Mouse (Mus musculus): Measurements from ENCODE around the gene Grid2. TPM values are rescaled to one million over a fixed set of nuclear protein-coding genes. Genes with fewer than 3 reads are reported as not detected.

Gene Grid2
- polyA plus RNA-seq (2016; fragmentation: Nextera tagmentation; extraction: Ambion mirVana), result 2.3 TPM in 2 replicates

DNA sequence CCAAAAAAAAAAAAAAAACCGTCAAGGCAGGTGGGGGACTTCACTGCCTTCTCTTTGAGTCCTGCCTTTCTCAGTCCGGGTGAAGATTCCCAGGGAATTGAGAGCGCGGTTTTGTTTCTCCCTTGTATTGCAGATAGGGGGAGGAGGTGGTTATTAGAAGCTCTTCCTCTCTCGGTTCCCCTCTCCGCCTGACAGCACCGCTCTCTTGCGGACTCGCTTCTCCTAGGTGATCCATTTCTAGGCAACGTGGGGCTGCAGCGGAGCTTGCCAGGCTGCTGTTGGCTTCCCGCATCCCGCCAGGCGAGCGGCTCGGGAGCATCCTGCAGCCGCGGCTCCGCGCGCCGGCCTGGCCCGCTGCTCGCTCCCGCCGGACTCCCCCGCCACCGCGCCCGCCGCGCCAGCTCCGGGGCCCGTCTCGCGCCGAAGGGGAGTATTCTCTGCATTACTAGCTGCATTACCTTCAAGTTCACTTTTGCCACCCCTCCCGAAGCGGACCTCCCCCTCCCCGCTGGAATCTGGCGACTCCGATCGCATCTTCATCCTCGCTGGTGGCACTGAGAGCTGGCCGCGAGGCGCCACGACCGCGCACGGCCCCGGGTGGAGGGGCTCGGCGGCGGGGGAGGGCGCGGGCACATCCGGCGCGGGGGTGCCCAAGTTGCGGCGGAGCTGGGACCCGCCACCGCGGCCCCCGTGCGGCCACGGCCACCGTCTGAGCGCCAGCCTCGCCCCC lies at the start of gene Grid2:
Grid2 (plus strand) TSS at position 51 of the 730 bp plus-strand sequence.
- Histone ChIP-seq H3K27me3 (peaks cover 31% of the 10 kb centered on the region), H3K4me3 (peak within 1 kb of the TSS; percentile 71), H3K9me3 (no peaks in the 10 kb centered on the region), H3K9ac (peak within 1 kb of the TSS; percentile 59), H3K4me1 (no peaks in the 10 kb centered on the region; the same call in 1 of the 2 replicates), H3K4me2 (replicated peaks) (peak within 1 kb of the TSS; percentile 96), H3K27ac (no peak within 1 kb of the TSS), H3K36me3 (no peaks in the 10 kb centered on the region)
- under 1% methylated on average over 69 of the region's 71 CpGs for WGBS
- ATAC-seq (ENCODE audit: insufficient number of reproducible peaks, insufficient read depth, low FRiP score, low TSS enrichment), result peak; percentile 47

DNA sequence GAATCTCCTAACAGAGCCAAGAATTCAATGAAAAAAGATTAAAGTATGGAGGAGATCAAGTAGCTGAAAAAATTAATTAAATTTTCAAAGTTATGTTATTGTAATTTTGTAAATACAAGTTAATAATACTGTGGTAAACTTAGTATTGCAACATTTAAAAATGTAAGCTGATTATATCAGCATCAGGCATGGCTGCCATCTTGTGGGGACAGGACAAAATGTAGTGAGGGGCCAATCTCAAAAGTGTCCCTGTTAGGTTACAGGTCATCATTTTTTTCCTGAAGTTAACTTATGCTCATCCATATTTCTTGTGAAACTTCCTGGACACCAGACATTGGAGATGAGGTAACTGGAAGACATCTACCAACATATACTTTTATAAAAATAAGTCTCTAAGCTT lies 4.9 kb upstream of the Grid2 start:
- Histone ChIP-seq H3K4me1 (no peaks in the 10 kb centered on the region), H3K4me2 (replicated peaks) (no peak overlapping the region), H3K36me3 (no peaks in the 10 kb centered on the region), H3K4me3 (no peak overlapping the region), H3K9ac (no peak overlapping the region), H3K9me3 (no peaks in the 10 kb centered on the region), H3K27me3 (peaks cover 17% of the 10 kb centered on the region; the same call in 1 of the 2 replicates), H3K27ac (no peak overlapping the region)
- ATAC-seq (ENCODE audit: insufficient number of reproducible peaks, insufficient read depth, low FRiP score, low TSS enrichment), result no peak

DNA sequence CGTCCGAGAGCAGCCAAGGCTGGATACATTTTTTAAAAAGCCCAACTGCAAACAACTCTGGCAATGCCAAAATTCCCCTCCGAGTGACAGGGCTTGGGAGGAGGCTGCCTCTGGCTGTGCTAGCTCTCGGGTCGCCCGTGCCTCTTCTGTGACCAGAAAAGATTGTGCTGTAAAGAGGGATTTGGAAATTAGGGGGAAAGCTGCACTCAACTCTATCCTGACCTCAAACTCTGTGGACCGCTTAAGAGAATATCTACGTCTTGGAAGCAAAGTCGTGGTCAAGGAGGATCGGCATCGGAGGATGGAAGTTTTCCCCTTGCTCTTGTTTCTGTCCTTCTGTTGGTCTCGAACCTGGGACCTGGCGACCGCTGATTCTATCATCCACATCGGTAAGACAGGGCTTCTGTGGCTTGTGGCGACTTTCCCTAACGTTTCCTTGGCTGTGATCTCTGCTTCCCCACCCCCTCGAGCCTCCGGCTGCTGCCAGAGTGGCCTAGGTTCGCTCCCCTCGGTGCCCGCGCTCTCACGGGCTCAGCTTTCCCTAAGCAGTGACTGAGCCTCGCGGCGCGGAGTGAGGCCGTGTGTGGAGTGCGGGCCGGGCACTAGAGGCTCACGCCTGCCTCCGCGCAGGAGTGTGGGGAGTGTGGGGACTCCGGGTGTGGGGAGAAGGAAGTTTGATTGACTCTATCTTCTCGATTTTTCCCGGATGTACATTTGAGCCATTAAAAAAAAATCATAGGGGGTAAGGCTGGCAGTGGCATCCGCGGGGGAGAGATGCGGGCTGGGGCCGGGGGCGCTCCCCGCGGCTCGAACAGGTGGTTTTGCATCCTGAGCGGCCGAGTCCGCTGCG lies 1.1 kb downstream of the Grid2 start:
- peak; percentile 74 for ATAC-seq (ENCODE audit: insufficient number of reproducible peaks, insufficient read depth, low FRiP score, low TSS enrichment)
- WGBS, result 1% methylated on average over 49 of the region's 49 CpGs
- peaks cover 31% of the 10 kb centered on the region for H3K27me3 ChIP-seq
- H3K9ac ChIP-seq, result peak overlapping the region; percentile 59
- H3K9me3 ChIP-seq, result no peaks in the 10 kb centered on the region
- H3K27ac ChIP-seq, result no peak overlapping the region
- H3K4me3 ChIP-seq, result peak overlapping the region; percentile 71
- H3K4me1 ChIP-seq, result no peaks in the 10 kb centered on the region; the same call in 1 of the 2 replicates
- H3K4me2 ChIP-seq (replicated peaks), result peak overlapping the region; percentile 96
- no peaks in the 10 kb centered on the region for H3K36me3 ChIP-seq

DNA sequence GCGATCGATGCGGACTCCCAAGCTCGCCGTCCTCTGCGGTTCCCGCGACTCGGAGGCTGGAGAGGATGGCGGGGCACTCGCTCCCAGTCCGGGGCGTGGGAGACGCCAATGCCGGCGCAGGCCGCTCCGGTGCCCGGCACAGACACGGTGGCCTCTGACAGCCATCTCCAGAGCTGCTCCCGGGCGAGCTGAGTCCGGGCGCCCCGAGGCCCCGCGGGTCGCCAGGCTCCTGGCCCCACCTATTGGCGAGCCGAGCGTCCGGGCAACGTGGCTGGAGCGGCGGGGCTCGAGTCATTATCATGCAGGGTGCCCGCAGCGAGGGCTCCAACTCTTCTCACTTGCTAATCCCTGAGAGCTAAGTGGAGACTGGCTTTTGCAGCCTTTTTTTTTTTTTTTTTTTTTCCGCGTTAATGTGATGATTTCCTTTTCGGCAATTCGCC lies 1.8 kb downstream of the Grid2 start:
- Histone ChIP-seq H3K9ac (peak overlapping the region; percentile 59), H3K36me3 (no peaks in the 10 kb centered on the region), H3K4me2 (replicated peaks) (peak overlapping the region; percentile 96), H3K4me3 (peak overlapping the region; percentile 71), H3K27ac (no peak overlapping the region), H3K27me3 (peaks cover 31% of the 10 kb centered on the region), H3K9me3 (no peaks in the 10 kb centered on the region), H3K4me1 (no peaks in the 10 kb centered on the region; the same call in 1 of the 2 replicates)
- peak; percentile 47; the same call in 1 of the 2 replicates for ATAC-seq (ENCODE audit: insufficient number of reproducible peaks, insufficient read depth, low FRiP score, low TSS enrichment)
- WGBS, result under 1% methylated on average over 42 of the region's 42 CpGs

DNA sequence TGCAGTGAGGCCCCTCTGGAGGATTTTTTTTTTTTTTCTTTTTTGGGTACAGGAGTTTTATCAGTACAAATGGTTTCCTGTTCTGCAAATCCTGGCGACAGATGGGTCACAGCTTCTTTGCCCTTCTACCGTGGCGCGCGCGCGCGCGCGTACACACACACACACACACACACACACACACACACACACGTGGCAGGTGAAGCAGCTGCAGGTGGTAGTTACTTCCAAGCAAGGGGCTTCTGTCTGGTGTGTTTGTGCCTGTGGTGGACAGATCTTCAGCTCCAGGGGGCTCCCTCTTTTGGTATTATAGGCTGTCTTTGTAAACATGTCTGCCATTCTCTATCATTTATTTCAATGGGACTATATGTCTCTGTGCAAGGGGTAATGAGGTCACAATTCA lies 2.2 kb downstream of the Grid2 start:
- Histone ChIP-seq H3K4me2 (replicated peaks) (peak overlapping the region; percentile 96), H3K9ac (no peak overlapping the region), H3K36me3 (no peaks in the 10 kb centered on the region), H3K27ac (no peak overlapping the region), H3K9me3 (no peaks in the 10 kb centered on the region), H3K4me1 (no peaks in the 10 kb centered on the region; the same call in 1 of the 2 replicates), H3K4me3 (peak overlapping the region; percentile 71), H3K27me3 (peaks cover 31% of the 10 kb centered on the region)
- 7% methylated on average over 11 of the region's 11 CpGs for WGBS
- ATAC-seq (ENCODE audit: insufficient number of reproducible peaks, insufficient read depth, low FRiP score, low TSS enrichment), result 0 out of 2 replicates have a peak, but pooled peaks have one; percentile 31

DNA sequence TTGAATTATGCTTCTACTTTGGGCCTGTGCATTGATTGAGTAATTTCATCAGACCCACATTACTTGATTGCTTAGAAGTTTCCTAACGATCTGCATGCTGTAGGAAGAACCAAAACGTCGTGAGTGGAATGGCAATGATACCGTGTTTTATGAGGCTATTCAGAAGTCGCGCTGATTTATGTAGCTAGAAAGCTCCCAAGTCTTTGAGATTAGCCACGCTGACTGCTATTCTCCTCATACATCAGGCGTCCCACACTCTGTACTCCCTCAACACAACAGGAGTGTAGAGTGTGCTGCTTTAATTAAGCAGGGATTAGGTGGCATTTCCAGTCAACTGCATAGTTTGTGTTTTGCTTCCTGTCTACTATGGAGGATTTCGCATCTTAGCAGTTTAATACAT lies 4.1 kb downstream of the Grid2 start:
- WGBS, result 68% methylated on average over 9 of the region's 9 CpGs
- no peak for ATAC-seq (ENCODE audit: insufficient number of reproducible peaks, insufficient read depth, low FRiP score, low TSS enrichment)

DNA sequence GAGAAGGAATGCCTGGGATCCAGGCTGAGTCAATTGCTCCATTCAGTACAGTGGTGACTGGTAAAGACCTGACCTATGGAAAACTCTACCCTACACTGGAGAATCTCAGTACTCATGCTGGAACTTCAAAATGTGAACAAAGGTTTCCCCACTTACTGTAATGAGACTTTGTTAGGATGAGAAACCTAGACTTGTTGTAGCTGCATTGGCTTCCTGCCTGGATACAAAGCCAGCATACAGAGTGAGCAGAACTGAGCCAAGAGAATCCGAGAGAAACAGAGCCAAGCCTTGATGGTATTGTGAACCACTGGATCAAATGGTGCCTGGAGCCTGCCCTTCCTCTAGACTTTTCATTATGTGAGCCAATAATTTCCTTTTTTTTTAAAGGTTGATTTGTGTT lies 28.7 kb downstream of the Grid2 start:
- H3K36me3 ChIP-seq, result no peaks in the 10 kb centered on the region
- no peak for ATAC-seq (ENCODE audit: insufficient number of reproducible peaks, insufficient read depth, low FRiP score, low TSS enrichment)
- no peaks in the 10 kb centered on the region for H3K4me1 ChIP-seq
- no peak overlapping the region for H3K27ac ChIP-seq
- H3K9ac ChIP-seq, result no peak overlapping the region
- no peaks in the 10 kb centered on the region for H3K9me3 ChIP-seq
- no peak overlapping the region for H3K4me2 ChIP-seq (replicated peaks)
- H3K27me3 ChIP-seq, result no peaks in the 10 kb centered on the region
- WGBS, result 58% methylated on average over 1 of the region's 1 CpGs
- H3K4me3 ChIP-seq, result no peak overlapping the region

More for the DNA sequence above, 4.1 kb downstream of the Grid2 start:
- no peak overlapping the region for H3K4me2 ChIP-seq (replicated peaks)
- no peak overlapping the region for H3K9ac ChIP-seq
- no peaks in the 10 kb centered on the region for H3K36me3 ChIP-seq
- no peaks in the 10 kb centered on the region for H3K9me3 ChIP-seq
- H3K4me3 ChIP-seq, result no peak overlapping the region
- H3K27ac ChIP-seq, result no peak overlapping the region
- H3K4me1 ChIP-seq, result no peaks in the 10 kb centered on the region; the same call in 1 of the 2 replicates
- H3K27me3 ChIP-seq, result peaks cover 22% of the 10 kb centered on the region

DNA sequence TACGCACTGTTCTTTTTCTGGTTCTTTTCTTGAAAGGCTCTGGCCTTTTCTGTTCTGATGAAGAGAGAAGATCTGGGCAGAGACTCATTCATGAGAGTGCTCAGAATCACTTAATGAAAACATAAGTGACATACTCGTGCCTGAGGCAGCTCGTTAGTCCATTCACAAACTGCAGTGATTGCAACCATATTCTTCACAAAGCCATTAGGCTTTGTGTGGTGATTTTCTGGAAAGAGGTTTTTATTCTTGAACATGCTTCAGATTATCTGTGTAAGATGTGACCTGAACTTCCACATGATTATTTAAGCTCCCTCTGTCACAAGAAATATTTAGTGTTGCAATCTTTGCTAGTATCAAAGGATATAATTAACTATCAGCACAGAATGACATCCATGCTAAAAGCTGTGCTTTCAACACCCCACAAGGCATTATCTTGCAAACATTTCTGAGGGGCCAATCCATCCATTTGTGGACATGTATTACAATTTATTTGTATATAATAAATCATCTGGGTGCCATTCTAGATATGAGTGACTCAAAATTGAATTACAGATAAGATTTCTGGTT lies 86.8 kb downstream of the Grid2 start:
- Histone ChIP-seq H3K4me3 (no peak overlapping the region), H3K36me3 (no peaks in the 10 kb centered on the region), H3K27me3 (no peaks in the 10 kb centered on the region), H3K27ac (no peak overlapping the region), H3K9ac (no peak overlapping the region), H3K4me1 (no peaks in the 10 kb centered on the region), H3K4me2 (replicated peaks) (no peak overlapping the region), H3K9me3 (no peaks in the 10 kb centered on the region)
- no peak for ATAC-seq (ENCODE audit: insufficient number of reproducible peaks, insufficient read depth, low FRiP score, low TSS enrichment)
- 58% methylated on average over 3 of the region's 3 CpGs for WGBS

DNA sequence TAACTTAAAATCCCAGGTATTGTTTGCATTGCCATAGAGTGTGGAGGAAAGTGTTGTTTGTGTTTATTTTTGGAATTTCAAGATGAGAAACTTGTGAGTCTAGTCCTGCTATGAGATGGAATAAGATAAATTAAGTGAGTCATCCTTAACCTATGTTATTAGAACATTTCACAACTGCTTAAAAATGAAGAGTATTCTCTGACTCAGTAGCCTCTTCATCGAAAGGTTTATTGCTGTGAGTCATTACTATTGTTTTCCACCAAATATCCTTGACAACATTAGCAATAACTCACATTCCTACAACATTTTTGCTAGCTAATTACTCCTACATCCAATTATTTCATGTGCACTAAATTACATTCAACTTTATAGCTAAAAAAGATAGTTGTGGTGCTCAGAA lies 91.3 kb downstream of the Grid2 start:
- Histone ChIP-seq H3K9me3 (no peaks in the 10 kb centered on the region), H3K27ac (no peak overlapping the region), H3K36me3 (no peaks in the 10 kb centered on the region), H3K9ac (no peak overlapping the region), H3K4me3 (no peak overlapping the region), H3K4me1 (no peaks in the 10 kb centered on the region), H3K4me2 (replicated peaks) (no peak overlapping the region), H3K27me3 (no peaks in the 10 kb centered on the region)
- ATAC-seq (ENCODE audit: insufficient number of reproducible peaks, insufficient read depth, low FRiP score, low TSS enrichment), result no peak
- WGBS, result 76% methylated on average over 1 of the region's 1 CpGs

DNA sequence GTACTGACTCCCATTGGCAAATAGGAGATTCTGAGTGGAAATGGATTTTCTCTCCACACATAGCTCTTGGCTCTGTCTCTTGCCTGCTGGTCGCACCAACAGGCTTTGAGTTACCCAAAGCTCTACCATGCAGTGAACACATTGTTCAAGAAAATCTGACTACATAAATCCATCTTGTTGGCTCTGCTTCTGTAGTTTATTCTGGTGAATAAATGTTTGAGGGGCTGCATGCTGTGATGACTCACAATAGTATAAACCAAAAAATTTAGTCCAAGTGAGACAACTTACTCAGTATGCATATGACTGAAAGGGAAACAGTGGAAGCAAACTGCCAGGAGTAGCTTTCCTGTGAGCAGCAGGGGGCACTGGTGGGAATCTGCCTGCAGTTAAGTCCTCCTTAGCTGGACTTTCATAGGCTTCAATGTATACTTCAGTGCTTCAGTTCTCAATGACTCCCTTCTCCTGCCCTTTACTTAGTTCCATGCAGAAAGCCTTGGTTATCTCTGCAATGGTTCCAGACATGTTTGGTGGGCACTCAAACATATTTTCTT lies 125.5 kb downstream of the Grid2 start:
- no peak overlapping the region for H3K4me3 ChIP-seq
- no peaks in the 10 kb centered on the region for H3K27me3 ChIP-seq
- H3K4me1 ChIP-seq, result no peaks in the 10 kb centered on the region
- 74% methylated on average over 1 of the region's 1 CpGs for WGBS
- H3K27ac ChIP-seq, result no peak overlapping the region
- H3K4me2 ChIP-seq (replicated peaks), result no peak overlapping the region
- no peak for ATAC-seq (ENCODE audit: insufficient number of reproducible peaks, insufficient read depth, low FRiP score, low TSS enrichment)
- no peaks in the 10 kb centered on the region for H3K9me3 ChIP-seq
- H3K36me3 ChIP-seq, result no peaks in the 10 kb centered on the region
- H3K9ac ChIP-seq, result no peak overlapping the region

DNA sequence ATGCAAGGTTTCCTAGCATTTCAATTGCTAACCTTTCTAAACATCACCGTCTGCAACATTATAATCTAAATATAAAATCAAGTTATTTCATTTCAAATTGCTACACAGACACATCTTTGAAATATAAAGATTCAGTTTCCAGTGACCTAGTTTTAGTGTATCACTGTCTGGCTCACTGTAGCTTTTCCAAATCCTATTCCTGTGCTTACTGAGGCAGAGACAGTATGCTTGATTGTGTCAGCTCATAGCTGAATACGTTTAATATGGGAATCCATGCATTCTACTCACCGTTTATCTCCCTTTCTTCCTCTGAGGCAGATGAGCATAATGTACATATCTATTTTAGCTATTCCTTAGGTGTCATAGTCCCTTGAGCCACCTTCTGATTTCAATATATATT lies 146.0 kb downstream of the Grid2 start:
- Histone ChIP-seq H3K4me3 (no peak overlapping the region), H3K4me2 (replicated peaks) (no peak overlapping the region), H3K27ac (no peak overlapping the region), H3K9ac (no peak overlapping the region), H3K4me1 (no peaks in the 10 kb centered on the region), H3K36me3 (no peaks in the 10 kb centered on the region), H3K9me3 (no peaks in the 10 kb centered on the region), H3K27me3 (no peaks in the 10 kb centered on the region)
- WGBS, result 78% methylated on average over 3 of the region's 3 CpGs
- no peak for ATAC-seq (ENCODE audit: insufficient number of reproducible peaks, insufficient read depth, low FRiP score, low TSS enrichment)
